Mouse (Mus musculus) C2C12 (cell line): ENCODE measurements around the gene Lonrf2.

Source experiments
- CTCF ChIP-seq: IDR thresholded peaks from one replicate; pipeline ENCODE4 v1.5.1; 2011; ENCODE audit not compliant: control insufficient read depth, insufficient read depth, insufficient read length
- FOSL1 ChIP-seq: IDR thresholded peaks from one replicate; pipeline ENCODE4 v1.8.0; 2011; ENCODE audit warnings: mild to moderate bottlenecking, low read length; ENCODE audit not compliant: poor library complexity, insufficient read depth, severe bottlenecking
- MYOD1 ChIP-seq: IDR thresholded peaks from one replicate; pipeline ENCODE4 v1.6.1; 2011; ENCODE audit warnings: low read depth; ENCODE audit not compliant: control insufficient read depth, insufficient read length
- MYOG ChIP-seq: IDR thresholded peaks from one replicate; pipeline ENCODE4 v1.6.1; 2011; ENCODE audit not compliant: control insufficient read depth, insufficient read length; ENCODE audit errors: extremely low read depth

GRCm38 (mm10) chr1:38807121-38807520 is 29.4 kb downstream of the Lonrf2 start:
- TF ChIP-seq CTCF: no peak
- no peak for TF ChIP-seq MYOG
- no peak for TF ChIP-seq MYOD1
- no peak for TF ChIP-seq FOSL1
